Mouse (Mus musculus): Measurements from ENCODE around the gene Fbxw11. TPM values are rescaled to one million over a fixed set of nuclear protein-coding genes. Genes with fewer than 3 reads are reported as not detected.

The Fbxw11 gene
- polyA plus RNA-seq, 1 experiment, result 122 TPM

- H3K4me1 ChIP-seq (ENCODE audit: control insufficient read depth, insufficient read depth, low read length), result no peaks in the 10 kb centered on the region; the same call in 1 of the 2 replicates
- 28% methylated on average over 11 of the region's 11 CpGs for WGBS
- peak in 1 of 2 experiments; percentile 33 for DNase-seq
- H3K27me3 ChIP-seq (ENCODE audit: control insufficient read depth, insufficient read depth, low read length), result no peaks in the 10 kb centered on the region
- H3K4me3 ChIP-seq (replicated peaks; ENCODE audit: insufficient read depth, low read depth, low read length), result no peak overlapping the region
- no peak overlapping the region for H3K27ac ChIP-seq (ENCODE audit: insufficient read depth, low read length)
- TF ChIP-seq POLR2A (IDR thresholded peaks at IDR 0.05; ENCODE audit: borderline replicate concordance, insufficient read depth, low read length) (no peak), CTCF (IDR thresholded peaks at IDR 0.05; ENCODE audit: borderline replicate concordance, insufficient read depth, low read depth, low read length) (no peak)
Observed at GRCm38 (mm10) chr11:32780747-32781536, 138.4 kb downstream of the Fbxw11 start.

DNA sequence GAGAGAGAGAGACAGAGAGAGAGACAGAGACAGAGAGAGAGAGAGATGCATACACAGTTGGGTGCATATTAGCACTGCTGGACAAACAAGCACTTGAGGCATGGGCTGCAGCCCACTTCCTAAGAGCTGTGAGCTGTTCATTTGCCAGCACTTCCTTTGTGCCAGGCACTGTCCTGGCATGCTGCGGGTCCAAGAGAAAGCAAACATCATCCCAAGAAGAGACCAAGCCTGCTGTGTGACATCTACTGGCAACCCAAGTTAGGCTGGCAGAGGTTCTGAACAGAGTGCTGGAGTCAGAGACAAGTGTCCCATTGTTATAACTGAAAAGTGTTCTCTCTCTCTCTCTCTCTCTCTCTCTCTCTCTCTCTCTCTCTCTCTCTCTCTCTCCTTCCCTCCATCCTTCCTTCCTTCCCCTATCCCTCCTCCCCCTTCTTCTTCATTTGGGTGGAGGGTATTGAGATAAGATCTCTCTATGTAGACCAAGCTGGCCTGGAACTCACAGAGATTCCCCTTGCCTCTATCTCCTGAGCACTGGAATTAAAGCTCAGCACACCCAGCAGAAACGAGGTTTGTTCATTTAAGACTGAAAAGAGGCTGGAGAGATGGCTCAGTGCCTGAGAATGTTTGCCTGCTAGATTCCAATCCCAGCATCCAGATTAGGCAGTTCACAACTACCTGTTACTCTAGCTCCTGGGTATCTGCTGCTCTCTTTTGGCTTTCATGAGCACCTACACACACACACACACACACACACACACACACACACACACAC lies 139.3 kb downstream of the Fbxw11 start:
- Histone ChIP-seq H3K27me3 (ENCODE audit: control insufficient read depth, insufficient read depth, low read length) (no peaks in the 10 kb centered on the region), H3K27ac (ENCODE audit: insufficient read depth, low read length) (peak overlapping the region; percentile 25; the same call in 1 of the 2 replicates), H3K4me1 (ENCODE audit: control insufficient read depth, insufficient read depth, low read length) (no peaks in the 10 kb centered on the region; the same call in 1 of the 2 replicates), H3K4me3 (replicated peaks; ENCODE audit: insufficient read depth, low read depth, low read length) (no peak overlapping the region)
- TF ChIP-seq CTCF (IDR thresholded peaks at IDR 0.05; ENCODE audit: borderline replicate concordance, insufficient read depth, low read depth, low read length) (no peak), POLR2A (IDR thresholded peaks at IDR 0.05; ENCODE audit: borderline replicate concordance, insufficient read depth, low read length) (no peak)
- WGBS, result 12% methylated on average over 2 of the region's 2 CpGs
- peak; percentile 31 to 53 for DNase-seq

GRCm38 (mm10) chr11:32782724-32783123 lies 140.2 kb downstream of the Fbxw11 start:
- DNase-seq, result no peak
- no peaks in the 10 kb centered on the region for H3K27me3 ChIP-seq (ENCODE audit: control insufficient read depth, insufficient read depth, low read length)
- WGBS, result 47% methylated on average over 3 of the region's 3 CpGs
- no peak overlapping the region for H3K4me3 ChIP-seq (replicated peaks; ENCODE audit: insufficient read depth, low read depth, low read length)
- H3K27ac ChIP-seq (ENCODE audit: insufficient read depth, low read length), result no peak overlapping the region
- TF ChIP-seq POLR2A (IDR thresholded peaks at IDR 0.05; ENCODE audit: borderline replicate concordance, insufficient read depth, low read length) (no peak), CTCF (IDR thresholded peaks at IDR 0.05; ENCODE audit: borderline replicate concordance, insufficient read depth, low read depth, low read length) (no peak)
- H3K4me1 ChIP-seq (ENCODE audit: control insufficient read depth, insufficient read depth, low read length), result no peaks in the 10 kb centered on the region; the same call in 1 of the 2 replicates

GRCm38 (mm10) chr11:32785591-32786147 lies 143.1 kb downstream of the Fbxw11 start:
- no peak overlapping the region for H3K4me3 ChIP-seq (replicated peaks; ENCODE audit: insufficient read depth, low read depth, low read length)
- TF ChIP-seq POLR2A (IDR thresholded peaks at IDR 0.05; ENCODE audit: borderline replicate concordance, insufficient read depth, low read length), result no peak
- no peak for TF ChIP-seq CTCF (IDR thresholded peaks at IDR 0.05; ENCODE audit: borderline replicate concordance, insufficient read depth, low read depth, low read length)
- 83% methylated on average over 6 of the region's 6 CpGs for WGBS
- no peak for DNase-seq
- H3K27ac ChIP-seq (ENCODE audit: insufficient read depth, low read length), result no peak overlapping the region
- no peaks in the 10 kb centered on the region for H3K27me3 ChIP-seq (ENCODE audit: control insufficient read depth, insufficient read depth, low read length)
- no peaks in the 10 kb centered on the region for H3K4me1 ChIP-seq (ENCODE audit: control insufficient read depth, insufficient read depth, low read length)

DNA sequence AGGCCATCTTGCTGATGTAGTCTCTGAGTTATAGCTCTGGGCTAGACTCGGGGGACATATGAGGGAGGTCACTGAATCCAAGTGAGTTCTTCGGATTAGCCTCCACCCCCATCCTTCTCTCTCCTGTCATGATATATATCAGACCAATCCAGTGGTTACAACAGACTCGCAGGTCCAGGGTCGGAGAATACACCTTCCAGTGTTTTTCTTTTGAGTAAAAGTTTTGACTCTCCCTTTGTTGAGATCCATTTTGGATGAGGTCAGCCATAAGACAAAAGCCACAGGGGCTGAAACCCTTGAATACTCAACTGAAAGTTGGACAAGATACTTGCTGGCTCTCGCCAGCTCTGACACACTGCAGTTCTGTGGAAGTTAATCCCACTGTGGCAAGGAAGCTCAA lies 143.7 kb downstream of the Fbxw11 start:
- no peak for DNase-seq
- Histone ChIP-seq H3K27ac (ENCODE audit: insufficient read depth, low read length) (no peak overlapping the region), H3K27me3 (ENCODE audit: control insufficient read depth, insufficient read depth, low read length) (no peaks in the 10 kb centered on the region), H3K4me3 (replicated peaks; ENCODE audit: insufficient read depth, low read depth, low read length) (no peak overlapping the region), H3K4me1 (ENCODE audit: control insufficient read depth, insufficient read depth, low read length) (no peaks in the 10 kb centered on the region)
- TF ChIP-seq CTCF (IDR thresholded peaks at IDR 0.05; ENCODE audit: borderline replicate concordance, insufficient read depth, low read depth, low read length) (no peak), POLR2A (IDR thresholded peaks at IDR 0.05; ENCODE audit: borderline replicate concordance, insufficient read depth, low read length) (no peak)
- 68% methylated on average over 5 of the region's 5 CpGs for WGBS

DNA sequence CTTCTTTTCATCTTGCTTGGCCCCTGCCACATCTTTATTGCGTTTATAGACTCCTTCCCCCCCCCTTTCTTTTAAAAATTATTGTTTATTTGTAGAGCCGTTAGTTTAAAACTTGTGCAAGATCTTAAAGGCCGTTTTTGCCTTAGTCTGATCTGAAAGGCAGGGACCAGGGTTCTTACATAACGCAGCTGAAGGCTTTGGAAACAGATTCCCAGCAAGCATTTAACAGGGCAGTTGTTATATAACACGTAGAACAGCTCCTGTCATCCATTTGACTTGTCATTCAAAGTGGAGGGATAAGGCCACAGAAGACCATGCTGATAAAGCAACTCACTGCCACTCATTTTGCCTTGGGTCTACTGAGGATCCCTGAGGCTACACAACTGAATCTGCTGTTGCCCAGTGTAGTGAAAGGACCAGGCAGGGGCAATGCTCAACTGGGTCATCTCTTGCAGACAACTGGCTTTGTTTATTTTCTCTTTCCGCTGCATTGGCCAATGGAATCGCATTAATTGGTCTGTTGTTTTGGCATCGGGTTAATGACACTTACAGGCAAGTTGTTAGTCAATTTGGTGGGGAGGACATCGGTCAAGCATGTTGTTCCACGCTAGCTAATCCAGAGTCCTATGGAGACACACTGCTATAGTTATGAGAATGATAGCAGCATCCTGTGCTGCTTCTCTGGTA lies 152.4 kb downstream of the Fbxw11 start:
- Histone ChIP-seq H3K27ac (ENCODE audit: insufficient read depth, low read length) (no peak overlapping the region), H3K27me3 (ENCODE audit: control insufficient read depth, insufficient read depth, low read length) (no peaks in the 10 kb centered on the region), H3K4me1 (ENCODE audit: control insufficient read depth, insufficient read depth, low read length) (no peaks in the 10 kb centered on the region), H3K4me3 (replicated peaks; ENCODE audit: insufficient read depth, low read depth, low read length) (no peak overlapping the region)
- TF ChIP-seq POLR2A (IDR thresholded peaks at IDR 0.05; ENCODE audit: borderline replicate concordance, insufficient read depth, low read length) (no peak), CTCF (IDR thresholded peaks at IDR 0.05; ENCODE audit: borderline replicate concordance, insufficient read depth, low read depth, low read length) (no peak)
- WGBS, result 76% methylated on average over 10 of the region's 10 CpGs
- DNase-seq, result peak in 1 of 2 experiments; percentile 3

Other genes starting within 250 kb of the Fbxw11 start
- gene Ubtd2, start 187.4 kb upstream of the Fbxw11 start, polyA plus RNA-seq (2012; rRNA removed), result 26.4 and 31.8 TPM in 2 replicates
- 0.97 and 1.4 TPM in 2 replicates for gene Efcab9, start 110.6 kb upstream of the Fbxw11 start, polyA plus RNA-seq (2012; rRNA removed)
- gene Stk10, start 109.4 kb upstream of the Fbxw11 start, polyA plus RNA-seq (2012; rRNA removed), result 19.6 and 21.6 TPM in 2 replicates
- gene Smim23, start 181.9 kb downstream of the Fbxw11 start, polyA plus RNA-seq (2012; rRNA removed), result not detected in 2 replicates

All from cerebellum, adult 2 months (tissue).